Mouse (Mus musculus): ENCODE measurements at regions not wholly inside any gene's neighbourhood (a gene's known extent, or its start where the extent isn't known, plus 50 kb on each side); places are given as distances from the start of the nearest gene placed in this dataset.

- Histone ChIP-seq H3K4me2 (ENCODE audit: low read depth, low read length) (no peak overlapping the region), H3K4me1 (replicated peaks; ENCODE audit: control insufficient read depth, insufficient read depth, low read length) (no peaks in the 10 kb centered on the region), H3K9ac (ENCODE audit: low read length) (no peak overlapping the region), H3K27me3 (ENCODE audit: control insufficient read depth, insufficient read depth, low read depth, low read length) (no peaks in the 10 kb centered on the region), H3K4me3 (ENCODE audit: low read length) (no peak overlapping the region), H3K9me3 (ENCODE audit: control insufficient read depth, low read length) (no peaks in the 10 kb centered on the region), H3K27ac (ENCODE audit: low read length) (no peak overlapping the region), H3K36me3 (ENCODE audit: control insufficient read depth, insufficient read depth, low read length) (no peaks in the 10 kb centered on the region)
- ATAC-seq (ENCODE audit: low read depth): no peak
Measured at GRCm38 (mm10) chr1:38739018-38739417, 74.3 kb upstream of the Aff3 start.

GRCm38 (mm10) chr1:38735768-38736167 is 71.0 kb upstream of the Aff3 start:
- H3K9ac ChIP-seq (ENCODE audit: low read length): no peak overlapping the region
- H3K9me3 ChIP-seq (ENCODE audit: control insufficient read depth, low read length): no peaks in the 10 kb centered on the region
- no peak overlapping the region for H3K4me2 ChIP-seq (ENCODE audit: low read depth, low read length)
- no peak overlapping the region for H3K4me3 ChIP-seq (ENCODE audit: low read length)
- ATAC-seq (ENCODE audit: low read depth): peak; percentile 61
- WGBS: 53% methylated on average over 8 of the region's 8 CpGs
- no peak overlapping the region for H3K27ac ChIP-seq (ENCODE audit: low read length)
- H3K4me1 ChIP-seq (replicated peaks; ENCODE audit: control insufficient read depth, insufficient read depth, low read length): no peaks in the 10 kb centered on the region
- H3K36me3 ChIP-seq (ENCODE audit: control insufficient read depth, insufficient read depth, low read length): no peaks in the 10 kb centered on the region
- H3K27me3 ChIP-seq (ENCODE audit: control insufficient read depth, insufficient read depth, low read depth, low read length): no peaks in the 10 kb centered on the region

GRCm38 (mm10) chr1:38733201-38733600 is 68.4 kb upstream of the Aff3 start:
- Histone ChIP-seq H3K4me2 (ENCODE audit: low read depth, low read length) (no peak overlapping the region), H3K9me3 (ENCODE audit: control insufficient read depth, low read length) (no peaks in the 10 kb centered on the region), H3K27me3 (ENCODE audit: control insufficient read depth, insufficient read depth, low read depth, low read length) (no peaks in the 10 kb centered on the region), H3K9ac (ENCODE audit: low read length) (no peak overlapping the region), H3K4me1 (replicated peaks; ENCODE audit: control insufficient read depth, insufficient read depth, low read length) (no peaks in the 10 kb centered on the region), H3K27ac (ENCODE audit: low read length) (no peak overlapping the region), H3K36me3 (ENCODE audit: control insufficient read depth, insufficient read depth, low read length) (no peaks in the 10 kb centered on the region), H3K4me3 (ENCODE audit: low read length) (no peak overlapping the region)
- ATAC-seq (ENCODE audit: low read depth): no peak

- H3K27ac ChIP-seq (ENCODE audit: low read length): no peak overlapping the region
- no peak overlapping the region for H3K4me3 ChIP-seq (ENCODE audit: low read length)
- no peaks in the 10 kb centered on the region for H3K4me1 ChIP-seq (replicated peaks; ENCODE audit: control insufficient read depth, insufficient read depth, low read length)
- WGBS: 78% methylated on average over 10 of the region's 10 CpGs
- no peak for ATAC-seq (ENCODE audit: low read depth)
- H3K36me3 ChIP-seq (ENCODE audit: control insufficient read depth, insufficient read depth, low read length): no peaks in the 10 kb centered on the region
- no peaks in the 10 kb centered on the region for H3K9me3 ChIP-seq (ENCODE audit: control insufficient read depth, low read length)
- no peak overlapping the region for H3K4me2 ChIP-seq (ENCODE audit: low read depth, low read length)
- H3K27me3 ChIP-seq (ENCODE audit: control insufficient read depth, insufficient read depth, low read depth, low read length): no peaks in the 10 kb centered on the region
- H3K9ac ChIP-seq (ENCODE audit: low read length): no peak overlapping the region
Measured at GRCm38 (mm10) chr1:38729977-38730782, 65.4 kb upstream of the Aff3 start.

- Histone ChIP-seq H3K27me3 (ENCODE audit: control insufficient read depth, insufficient read depth, low read depth, low read length) (no peaks in the 10 kb centered on the region), H3K36me3 (ENCODE audit: control insufficient read depth, insufficient read depth, low read length) (no peaks in the 10 kb centered on the region), H3K4me3 (ENCODE audit: low read length) (no peak overlapping the region), H3K4me2 (ENCODE audit: low read depth, low read length) (no peak overlapping the region), H3K9me3 (ENCODE audit: control insufficient read depth, low read length) (no peaks in the 10 kb centered on the region), H3K27ac (ENCODE audit: low read length) (no peak overlapping the region), H3K9ac (ENCODE audit: low read length) (no peak overlapping the region), H3K4me1 (replicated peaks; ENCODE audit: control insufficient read depth, insufficient read depth, low read length) (no peaks in the 10 kb centered on the region)
- 84% methylated on average over 9 of the region's 9 CpGs for WGBS
- no peak for ATAC-seq (ENCODE audit: low read depth)
Measured at GRCm38 (mm10) chr1:38725805-38726204, 61.0 kb upstream of the Aff3 start.

GRCm38 (mm10) chr1:38724631-38725030 is 59.9 kb upstream of the Aff3 start:
- Histone ChIP-seq H3K4me1 (replicated peaks; ENCODE audit: control insufficient read depth, insufficient read depth, low read length) (no peaks in the 10 kb centered on the region), H3K4me2 (ENCODE audit: low read depth, low read length) (no peak overlapping the region), H3K27me3 (ENCODE audit: control insufficient read depth, insufficient read depth, low read depth, low read length) (no peaks in the 10 kb centered on the region), H3K9me3 (ENCODE audit: control insufficient read depth, low read length) (no peaks in the 10 kb centered on the region), H3K4me3 (ENCODE audit: low read length) (no peak overlapping the region), H3K9ac (ENCODE audit: low read length) (no peak overlapping the region), H3K27ac (ENCODE audit: low read length) (no peak overlapping the region), H3K36me3 (ENCODE audit: control insufficient read depth, insufficient read depth, low read length) (no peaks in the 10 kb centered on the region)
- 69% methylated on average over 14 of the region's 14 CpGs for WGBS
- no peak; the same call in 1 of the 2 replicates for ATAC-seq (ENCODE audit: low read depth)

GRCm38 (mm10) chr1:38722155-38722554 is 57.4 kb upstream of the Aff3 start:
- no peak overlapping the region for H3K27ac ChIP-seq (ENCODE audit: low read length)
- ATAC-seq (ENCODE audit: low read depth): no peak
- no peaks in the 10 kb centered on the region for H3K27me3 ChIP-seq (ENCODE audit: control insufficient read depth, insufficient read depth, low read depth, low read length)
- no peaks in the 10 kb centered on the region for H3K9me3 ChIP-seq (ENCODE audit: control insufficient read depth, low read length)
- H3K36me3 ChIP-seq (ENCODE audit: control insufficient read depth, insufficient read depth, low read length): no peaks in the 10 kb centered on the region
- H3K9ac ChIP-seq (ENCODE audit: low read length): no peak overlapping the region
- no peak overlapping the region for H3K4me3 ChIP-seq (ENCODE audit: low read length)
- H3K4me1 ChIP-seq (replicated peaks; ENCODE audit: control insufficient read depth, insufficient read depth, low read length): no peaks in the 10 kb centered on the region
- H3K4me2 ChIP-seq (ENCODE audit: low read depth, low read length): no peak overlapping the region
- 91% methylated on average over 10 of the region's 10 CpGs for WGBS

- no peak overlapping the region for H3K4me3 ChIP-seq (ENCODE audit: low read length)
- H3K36me3 ChIP-seq (ENCODE audit: control insufficient read depth, insufficient read depth, low read length): no peaks in the 10 kb centered on the region
- no peaks in the 10 kb centered on the region for H3K27me3 ChIP-seq (ENCODE audit: control insufficient read depth, insufficient read depth, low read depth, low read length)
- ATAC-seq (ENCODE audit: low read depth): no peak
- no peaks in the 10 kb centered on the region for H3K9me3 ChIP-seq (ENCODE audit: control insufficient read depth, low read length)
- 44% methylated on average over 9 of the region's 9 CpGs for WGBS
- H3K9ac ChIP-seq (ENCODE audit: low read length): no peak overlapping the region
- H3K4me1 ChIP-seq (replicated peaks; ENCODE audit: control insufficient read depth, insufficient read depth, low read length): no peaks in the 10 kb centered on the region
- H3K27ac ChIP-seq (ENCODE audit: low read length): no peak overlapping the region
- no peak overlapping the region for H3K4me2 ChIP-seq (ENCODE audit: low read depth, low read length)
Measured at GRCm38 (mm10) chr1:38720287-38720686, 55.5 kb upstream of the Aff3 start.

- WGBS: 58% methylated on average over 4 of the region's 4 CpGs
- no peak for ATAC-seq (ENCODE audit: low read depth)
- H3K36me3 ChIP-seq (ENCODE audit: control insufficient read depth, insufficient read depth, low read length): no peaks in the 10 kb centered on the region
- H3K27ac ChIP-seq (ENCODE audit: low read length): no peak overlapping the region
- H3K4me3 ChIP-seq (ENCODE audit: low read length): no peak overlapping the region
- H3K4me1 ChIP-seq (replicated peaks; ENCODE audit: control insufficient read depth, insufficient read depth, low read length): no peaks in the 10 kb centered on the region
- H3K4me2 ChIP-seq (ENCODE audit: low read depth, low read length): no peak overlapping the region
- no peaks in the 10 kb centered on the region for H3K27me3 ChIP-seq (ENCODE audit: control insufficient read depth, insufficient read depth, low read depth, low read length)
- peaks cover 3% of the 10 kb centered on the region; the same call in 1 of the 2 replicates for H3K9me3 ChIP-seq (ENCODE audit: control insufficient read depth, low read length)
- H3K9ac ChIP-seq (ENCODE audit: low read length): no peak overlapping the region
Measured at GRCm38 (mm10) chr1:38715621-38716020, 50.9 kb upstream of the Aff3 start.

All from lung, embryonic 16.5 days (tissue).